Mouse (Mus musculus): ENCODE measurements at regions not wholly inside any gene's neighbourhood (a gene's known extent, or its start where the extent isn't known, plus 50 kb on each side); places are given as distances from the start of the nearest gene placed in this dataset.

GRCm38 (mm10) chr1:164620129-164620528 is 162.0 kb upstream of the Atp1b1 start:
- no peak for TF ChIP-seq CTCF (IDR thresholded peaks at IDR 0.05; ENCODE audit: low read depth)
- TF ChIP-seq EP300 (IDR thresholded peaks at IDR 0.05; ENCODE audit: low read depth) = no peak
